Mouse (Mus musculus) hindbrain, embryonic 11.5 days (tissue): ENCODE measurements around the gene Lmo3. TPM values are rescaled to one million over a fixed set of nuclear protein-coding genes. Genes with fewer than 3 reads are reported as not detected.

Experiments used
- ATAC-seq: fragments of 200-750 bp; cut with Nextera tagmentation; 2 replicates; pipeline ENCODE4 v1.8.0; 2017; ENCODE audit warnings: mild to moderate bottlenecking, moderate TSS enrichment, moderate library complexity; ENCODE audit not compliant: low FRiP score
- DNase-seq: peaks from one replicate; pipeline ENCODE4 v3.0.0-alpha.2; 2015; ENCODE audit warnings: low spot score
- H3K27ac ChIP-seq: fragments of 300-500 bp; sonication (generic); 2 replicates; pipeline ENCODE4 v1.5.1; 2014; ENCODE audit warnings: mild to moderate bottlenecking, low read depth, low read length
- H3K27me3 ChIP-seq: fragments of 300-500 bp; sonication (generic); 2 replicates; pipeline ENCODE4 v1.6.1; 2014; ENCODE audit warnings: mild to moderate bottlenecking, low read length, moderate library complexity, mixed read lengths; ENCODE audit not compliant: control insufficient read depth, insufficient read depth
- H3K36me3 ChIP-seq: fragments of 300-500 bp; sonication (generic); 2 replicates; pipeline ENCODE4 v1.6.1; 2014; ENCODE audit warnings: mild to moderate bottlenecking, low read length, moderate library complexity, mixed read lengths; ENCODE audit not compliant: control insufficient read depth, insufficient read depth
- H3K4me1 ChIP-seq: fragments of 300-500 bp; sonication (generic); replicated peaks from 2 replicates; pipeline ENCODE4 v1.6.1; 2014; ENCODE audit warnings: low read length, mixed read lengths; ENCODE audit not compliant: control insufficient read depth, insufficient read depth
- H3K4me2 ChIP-seq: fragments of 300-500 bp; sonication (generic); replicated peaks from 2 replicates; pipeline ENCODE4 v1.6.1; 2014; ENCODE audit warnings: mild to moderate bottlenecking, low read depth, low read length
- H3K4me3 ChIP-seq: fragments of 300-500 bp; sonication (generic); 2 replicates; pipeline ENCODE4 v1.5.1; 2014; ENCODE audit warnings: low read depth, low read length
- H3K9ac ChIP-seq: fragments of 300-500 bp; sonication (generic); 2 replicates; pipeline ENCODE4 v1.6.1; 2014; ENCODE audit warnings: low read depth, low read length
- H3K9me3 ChIP-seq: fragments of 300-500 bp; sonication (generic); 2 replicates; pipeline ENCODE4 v1.6.1; 2016; ENCODE audit warnings: low read length; ENCODE audit not compliant: control insufficient read depth
- WGBS: fragments of 180-500 bp; shearing (Covaris S2); extraction: QIAGEN DNeasy Blood & Tissue Kit; methylation state at CpG from one replicate; pipeline ENCODE4 v1.1.7; 2014; 5-methylcytosine and 5-hydroxymethylcytosine counted together
- polyA plus RNA-seq: library from polyadenylated mRNA; unstranded; fragments of >200 nt; fragmentation: Nextera tagmentation; extraction: Ambion mirVana; gene quantifications from 2 replicates; pipeline ENCODE4 v1.2.1, GENCODE M21; 2014

Gene Lmo3
- polyA plus RNA-seq, 1 experiment from 2014 or later, result 13.1 TPM

GRCm38 (mm10) chr6:138371176-138371575, 210.6 kb downstream of the Lmo3 start:
- 92% methylated on average over 2 of the region's 2 CpGs for WGBS
- no peaks in the 10 kb centered on the region for H3K27me3 ChIP-seq
- no peak for DNase-seq
- ATAC-seq, result no peak
- no peak overlapping the region for H3K27ac ChIP-seq
- no peak overlapping the region for H3K4me2 ChIP-seq
- no peaks in the 10 kb centered on the region for H3K9me3 ChIP-seq
- no peaks in the 10 kb centered on the region for H3K36me3 ChIP-seq
- H3K9ac ChIP-seq, result no peak overlapping the region
- no peak overlapping the region for H3K4me3 ChIP-seq
- H3K4me1 ChIP-seq, result no peaks in the 10 kb centered on the region

GRCm38 (mm10) chr6:138364111-138364510, 217.7 kb downstream of the Lmo3 start:
- Histone ChIP-seq H3K27ac (no peak overlapping the region), H3K36me3 (no peaks in the 10 kb centered on the region), H3K9me3 (no peaks in the 10 kb centered on the region), H3K4me3 (no peak overlapping the region), H3K4me2 (no peak overlapping the region), H3K4me1 (no peaks in the 10 kb centered on the region), H3K9ac (no peak overlapping the region), H3K27me3 (no peaks in the 10 kb centered on the region)
- 82% methylated on average over 5 of the region's 5 CpGs for WGBS
- no peak for DNase-seq
- no peak for ATAC-seq

GRCm38 (mm10) chr6:138350587-138351345, 231.0 kb downstream of the Lmo3 start:
- WGBS, result 81% methylated on average over 3 of the region's 3 CpGs
- Histone ChIP-seq H3K36me3 (no peaks in the 10 kb centered on the region), H3K4me3 (no peak overlapping the region), H3K4me1 (no peaks in the 10 kb centered on the region), H3K4me2 (no peak overlapping the region), H3K27ac (no peak overlapping the region), H3K27me3 (no peaks in the 10 kb centered on the region), H3K9ac (no peak overlapping the region), H3K9me3 (no peaks in the 10 kb centered on the region)
- ATAC-seq (no peak), DNase-seq (no peak)

- H3K27ac ChIP-seq, result no peak overlapping the region
- ATAC-seq (no peak), DNase-seq (no peak)
- no peaks in the 10 kb centered on the region for H3K9me3 ChIP-seq
- H3K4me2 ChIP-seq, result no peak overlapping the region
- WGBS, result 79% methylated on average over 4 of the region's 4 CpGs
- H3K9ac ChIP-seq, result no peak overlapping the region
- no peak overlapping the region for H3K4me3 ChIP-seq
- H3K36me3 ChIP-seq, result no peaks in the 10 kb centered on the region
- no peaks in the 10 kb centered on the region for H3K4me1 ChIP-seq
- H3K27me3 ChIP-seq, result no peaks in the 10 kb centered on the region
These were observed 235.2 kb downstream of the Lmo3 start for GRCm38 (mm10) chr6:138346558-138346957.

GRCm38 (mm10) chr6:138335858-138336257, 245.9 kb downstream of the Lmo3 start:
- no peak overlapping the region for H3K9ac ChIP-seq
- no peak overlapping the region for H3K27ac ChIP-seq
- H3K27me3 ChIP-seq, result no peaks in the 10 kb centered on the region
- no peaks in the 10 kb centered on the region for H3K4me1 ChIP-seq
- no peak overlapping the region for H3K4me3 ChIP-seq
- DNase-seq (no peak), ATAC-seq (no peak)
- WGBS, result 88% methylated on average over 4 of the region's 4 CpGs
- no peaks in the 10 kb centered on the region for H3K9me3 ChIP-seq
- no peak overlapping the region for H3K4me2 ChIP-seq
- no peaks in the 10 kb centered on the region for H3K36me3 ChIP-seq

GRCm38 (mm10) chr6:138333991-138334390, 247.8 kb downstream of the Lmo3 start:
- no peaks in the 10 kb centered on the region for H3K9me3 ChIP-seq
- ATAC-seq (no peak), DNase-seq (no peak)
- H3K36me3 ChIP-seq, result no peaks in the 10 kb centered on the region
- no peak overlapping the region for H3K9ac ChIP-seq
- no peaks in the 10 kb centered on the region for H3K4me1 ChIP-seq
- no peak overlapping the region for H3K4me3 ChIP-seq
- 92% methylated on average over 7 of the region's 7 CpGs for WGBS
- no peaks in the 10 kb centered on the region for H3K27me3 ChIP-seq
- no peak overlapping the region for H3K27ac ChIP-seq
- H3K4me2 ChIP-seq, result no peak overlapping the region

GRCm38 (mm10) chr6:138325744-138326400, 255.9 kb downstream of the Lmo3 start:
- WGBS, result 63% methylated on average over 3 of the region's 3 CpGs

GRCm38 (mm10) chr6:138325145-138325544, 256.6 kb downstream of the Lmo3 start:
- WGBS, result 78% methylated on average over 3 of the region's 3 CpGs

More at GRCm38 (mm10) chr6:138325744-138326400, 255.9 kb downstream of the Lmo3 start:
- H3K4me2 ChIP-seq, result no peak overlapping the region
- H3K9ac ChIP-seq, result no peak overlapping the region
- no peaks in the 10 kb centered on the region for H3K27me3 ChIP-seq
- no peak overlapping the region for H3K4me3 ChIP-seq
- H3K9me3 ChIP-seq, result no peaks in the 10 kb centered on the region
- DNase-seq (no peak), ATAC-seq (no peak)
- no peak overlapping the region for H3K27ac ChIP-seq
- H3K36me3 ChIP-seq, result no peaks in the 10 kb centered on the region
- no peaks in the 10 kb centered on the region for H3K4me1 ChIP-seq

GRCm38 (mm10) chr6:138323325-138323724, 258.4 kb downstream of the Lmo3 start:
- Histone ChIP-seq H3K27ac (no peak overlapping the region), H3K4me3 (no peak overlapping the region), H3K4me2 (no peak overlapping the region), H3K4me1 (no peaks in the 10 kb centered on the region), H3K9me3 (no peaks in the 10 kb centered on the region), H3K27me3 (no peaks in the 10 kb centered on the region), H3K36me3 (no peaks in the 10 kb centered on the region), H3K9ac (no peak overlapping the region)
- ATAC-seq (no peak), DNase-seq (no peak)
- 90% methylated on average over 14 of the region's 14 CpGs for WGBS

More at GRCm38 (mm10) chr6:138325145-138325544, 256.6 kb downstream of the Lmo3 start:
- Histone ChIP-seq H3K27me3 (no peaks in the 10 kb centered on the region), H3K36me3 (no peaks in the 10 kb centered on the region), H3K9me3 (no peaks in the 10 kb centered on the region), H3K27ac (no peak overlapping the region), H3K4me3 (no peak overlapping the region), H3K4me2 (no peak overlapping the region), H3K4me1 (no peaks in the 10 kb centered on the region), H3K9ac (no peak overlapping the region)
- ATAC-seq (no peak), DNase-seq (no peak)
